Mouse (Mus musculus): ENCODE measurements around the gene Syngap1. TPM values are rescaled to one million over a fixed set of nuclear protein-coding genes. Genes with fewer than 3 reads are reported as not detected.

Gene Syngap1
- polyA plus RNA-seq, 1 experiment from 2014 or later, result 3.7 TPM

DNA sequence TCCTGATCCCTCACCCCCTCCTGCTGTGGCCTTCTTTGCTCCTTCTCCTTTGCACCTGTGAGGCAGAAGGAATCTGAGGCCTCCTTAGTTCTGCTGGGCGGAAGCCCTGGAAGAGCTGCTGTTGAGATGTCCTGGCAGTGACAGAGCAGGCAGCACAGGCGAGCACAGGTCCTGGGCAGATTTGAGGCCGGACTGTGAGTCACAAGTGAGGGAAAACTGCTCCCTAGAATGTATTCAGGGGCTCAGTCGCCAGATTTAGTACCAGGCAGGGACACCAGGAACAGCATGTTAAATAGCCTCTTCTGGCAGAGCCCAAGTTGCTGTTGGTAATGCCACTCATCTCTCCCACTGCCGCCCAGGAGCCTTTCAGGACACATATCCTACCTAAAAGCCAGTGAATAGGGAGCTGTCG lies 27.2 kb downstream of the Syngap1 start:
- Histone ChIP-seq H3K36me3 (ENCODE audit: control insufficient read depth, insufficient read depth, low read length) (peaks cover 17% of the 10 kb centered on the region; the same call in 1 of the 2 replicates), H3K9me3 (replicated peaks; ENCODE audit: control insufficient read depth, low read length) (no peaks in the 10 kb centered on the region), H3K4me2 (no peak overlapping the region), H3K27me3 (ENCODE audit: control insufficient read depth, insufficient read depth, low read length) (no peaks in the 10 kb centered on the region), H3K9ac (ENCODE audit: low read depth, low read length) (peak overlapping the region; percentile 16; the same call in 1 of the 2 replicates), H3K27ac (ENCODE audit: low read depth, low read length) (no peak overlapping the region), H3K4me3 (ENCODE audit: low read depth, low read length) (no peak overlapping the region), H3K4me1 (ENCODE audit: control insufficient read depth, insufficient read depth, low read length) (peaks cover 11% of the 10 kb centered on the region)
- ATAC-seq (replicated peaks; ENCODE audit: insufficient number of reproducible peaks, low FRiP score, low TSS enrichment), result no peak
- WGBS (ENCODE audit: insufficient replicate concordance), result 75% methylated on average over 6 of the region's 6 CpGs

DNA sequence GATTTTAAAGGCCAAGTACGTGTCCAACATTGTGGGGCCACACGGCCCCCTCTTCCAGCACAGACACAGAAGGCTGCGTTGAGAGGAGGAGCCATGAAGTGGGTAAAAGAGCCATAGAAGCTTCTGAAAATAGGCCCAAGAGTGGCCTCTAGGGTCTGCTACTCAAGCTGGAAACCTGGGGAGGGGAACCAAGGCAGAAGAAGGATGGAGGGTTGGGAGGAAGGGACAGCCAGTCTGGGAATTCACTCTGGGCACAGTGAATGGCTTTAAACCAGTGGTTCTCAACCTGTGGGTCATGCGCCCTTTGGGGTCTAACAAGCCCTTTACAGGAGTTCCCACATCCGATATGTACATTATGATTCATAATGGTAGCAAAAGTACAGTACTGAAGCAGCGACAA lies 28.2 kb downstream of the Syngap1 start:
- no peak for ATAC-seq (replicated peaks; ENCODE audit: insufficient number of reproducible peaks, low FRiP score, low TSS enrichment)
- H3K27me3 ChIP-seq (ENCODE audit: control insufficient read depth, insufficient read depth, low read length), result no peaks in the 10 kb centered on the region
- H3K4me1 ChIP-seq (ENCODE audit: control insufficient read depth, insufficient read depth, low read length), result peaks cover 19% of the 10 kb centered on the region
- no peak overlapping the region for H3K27ac ChIP-seq (ENCODE audit: low read depth, low read length)
- peaks cover 17% of the 10 kb centered on the region for H3K36me3 ChIP-seq (ENCODE audit: control insufficient read depth, insufficient read depth, low read length)
- H3K9me3 ChIP-seq (replicated peaks; ENCODE audit: control insufficient read depth, low read length), result no peaks in the 10 kb centered on the region
- no peak overlapping the region for H3K4me3 ChIP-seq (ENCODE audit: low read depth, low read length)
- no peak overlapping the region for H3K9ac ChIP-seq (ENCODE audit: low read depth, low read length)
- 81% methylated on average over 6 of the region's 6 CpGs for WGBS (ENCODE audit: insufficient replicate concordance)
- no peak overlapping the region for H3K4me2 ChIP-seq

DNA sequence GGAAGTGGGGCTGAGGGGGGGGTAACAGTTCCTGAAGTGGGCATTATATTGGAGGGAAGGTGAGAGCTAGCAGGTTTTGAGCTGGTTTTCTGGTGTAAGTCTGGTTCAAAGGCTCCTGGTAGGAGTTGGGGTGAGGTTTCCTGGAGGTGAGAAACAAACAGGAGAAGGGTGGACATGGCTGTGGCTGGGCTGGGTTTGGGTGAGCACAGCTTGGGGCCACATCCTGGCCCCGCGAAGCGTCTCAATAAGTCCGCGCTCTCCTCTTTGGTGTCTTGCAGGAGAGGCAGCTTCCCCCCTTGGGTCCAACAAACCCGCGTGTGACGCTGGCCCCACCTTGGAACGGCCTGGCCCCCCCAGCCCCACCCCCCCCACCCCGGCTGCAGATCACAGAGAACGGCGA lies 29.2 kb downstream of the Syngap1 start:
- no peak overlapping the region for H3K27ac ChIP-seq (ENCODE audit: low read depth, low read length)
- peaks cover 19% of the 10 kb centered on the region for H3K4me1 ChIP-seq (ENCODE audit: control insufficient read depth, insufficient read depth, low read length)
- no peak overlapping the region for H3K9ac ChIP-seq (ENCODE audit: low read depth, low read length)
- H3K9me3 ChIP-seq (replicated peaks; ENCODE audit: control insufficient read depth, low read length), result no peaks in the 10 kb centered on the region
- WGBS (ENCODE audit: insufficient replicate concordance), result 63% methylated on average over 12 of the region's 12 CpGs
- ATAC-seq (replicated peaks; ENCODE audit: insufficient number of reproducible peaks, low FRiP score, low TSS enrichment), result no peak
- H3K27me3 ChIP-seq (ENCODE audit: control insufficient read depth, insufficient read depth, low read length), result no peaks in the 10 kb centered on the region
- H3K36me3 ChIP-seq (ENCODE audit: control insufficient read depth, insufficient read depth, low read length), result peaks cover 15% of the 10 kb centered on the region
- H3K4me2 ChIP-seq, result no peak overlapping the region
- H3K4me3 ChIP-seq (ENCODE audit: low read depth, low read length), result no peak overlapping the region

DNA sequence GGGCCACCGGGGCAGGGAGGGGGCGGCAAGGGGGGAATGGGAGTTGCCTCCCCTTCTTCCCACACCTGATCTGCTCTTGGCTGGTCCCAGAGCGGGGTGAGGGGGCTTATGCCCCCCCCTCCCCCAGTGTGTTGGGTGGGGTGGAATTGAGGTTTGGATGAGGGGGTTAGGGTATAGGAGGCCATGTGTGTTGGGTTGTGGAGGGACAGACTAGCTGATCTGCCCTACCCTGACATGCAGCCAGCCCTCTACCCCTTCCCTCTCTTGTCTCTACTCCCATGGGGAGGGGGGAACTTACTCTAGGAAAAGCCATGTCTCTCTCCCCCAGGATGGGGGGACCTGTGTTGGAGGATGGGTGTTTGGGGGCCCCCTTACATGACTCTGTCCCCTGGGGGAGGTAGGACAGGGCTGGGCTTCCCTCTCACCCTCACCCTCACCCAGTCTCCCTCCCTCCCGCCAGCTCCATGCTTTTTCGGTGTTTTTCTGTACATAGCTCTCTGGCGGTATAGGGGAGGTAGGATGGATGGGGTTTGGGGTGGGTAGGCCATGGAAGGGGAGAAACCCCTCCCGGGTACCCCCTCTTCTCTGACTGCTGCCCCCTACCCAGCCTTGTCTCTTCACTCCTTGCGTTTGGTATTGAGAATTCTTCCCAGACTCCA lies 30.3 kb downstream of the Syngap1 start:
- ATAC-seq (replicated peaks; ENCODE audit: insufficient number of reproducible peaks, low FRiP score, low TSS enrichment), result no peak
- H3K4me2 ChIP-seq, result peak overlapping the region; percentile 98; the same call in 1 of the 2 replicates
- WGBS (ENCODE audit: insufficient replicate concordance), result 58% methylated on average over 8 of the region's 8 CpGs
- H3K27me3 ChIP-seq (ENCODE audit: control insufficient read depth, insufficient read depth, low read length), result no peaks in the 10 kb centered on the region
- H3K36me3 ChIP-seq (ENCODE audit: control insufficient read depth, insufficient read depth, low read length), result peaks cover 22% of the 10 kb centered on the region
- H3K27ac ChIP-seq (ENCODE audit: low read depth, low read length), result no peak overlapping the region
- peaks cover 19% of the 10 kb centered on the region for H3K4me1 ChIP-seq (ENCODE audit: control insufficient read depth, insufficient read depth, low read length)
- H3K9ac ChIP-seq (ENCODE audit: low read depth, low read length), result peak overlapping the region; percentile 16; the same call in 1 of the 2 replicates
- H3K9me3 ChIP-seq (replicated peaks; ENCODE audit: control insufficient read depth, low read length), result no peaks in the 10 kb centered on the region
- H3K4me3 ChIP-seq (ENCODE audit: low read depth, low read length), result no peak overlapping the region

DNA sequence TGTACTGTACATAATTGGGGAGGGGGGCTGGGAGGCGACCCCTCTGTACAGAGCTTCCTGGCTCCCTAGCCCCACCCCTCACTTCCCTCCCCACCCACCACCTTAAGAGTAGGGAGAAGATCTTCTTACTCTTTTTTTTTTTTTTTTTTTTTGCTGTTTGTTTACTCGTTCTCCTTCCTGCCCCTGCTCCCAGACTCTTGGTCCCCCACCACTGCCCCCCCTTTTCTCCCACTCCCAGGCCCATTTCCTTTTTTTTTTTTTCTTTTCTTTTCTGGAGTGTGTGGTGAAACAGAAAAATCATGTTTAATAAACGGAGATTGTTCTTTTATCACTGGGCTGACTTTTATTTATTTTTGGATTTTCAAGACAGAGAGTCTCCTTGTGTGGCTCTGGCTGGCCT lies 31.1 kb downstream of the Syngap1 start:
- Histone ChIP-seq H3K27ac (ENCODE audit: low read depth, low read length) (peak overlapping the region; percentile 84; the same call in 1 of the 2 replicates), H3K36me3 (ENCODE audit: control insufficient read depth, insufficient read depth, low read length) (peaks cover 21% of the 10 kb centered on the region), H3K4me2 (peak overlapping the region; percentile 98), H3K27me3 (ENCODE audit: control insufficient read depth, insufficient read depth, low read length) (no peaks in the 10 kb centered on the region), H3K9me3 (replicated peaks; ENCODE audit: control insufficient read depth, low read length) (no peaks in the 10 kb centered on the region), H3K4me3 (ENCODE audit: low read depth, low read length) (peak overlapping the region; percentile 90), H3K9ac (ENCODE audit: low read depth, low read length) (peak overlapping the region; percentile 81), H3K4me1 (ENCODE audit: control insufficient read depth, insufficient read depth, low read length) (peaks cover 19% of the 10 kb centered on the region)
- 2% methylated on average over 3 of the region's 3 CpGs for WGBS (ENCODE audit: insufficient replicate concordance)
- ATAC-seq (replicated peaks; ENCODE audit: insufficient number of reproducible peaks, low FRiP score, low TSS enrichment), result no peak

DNA sequence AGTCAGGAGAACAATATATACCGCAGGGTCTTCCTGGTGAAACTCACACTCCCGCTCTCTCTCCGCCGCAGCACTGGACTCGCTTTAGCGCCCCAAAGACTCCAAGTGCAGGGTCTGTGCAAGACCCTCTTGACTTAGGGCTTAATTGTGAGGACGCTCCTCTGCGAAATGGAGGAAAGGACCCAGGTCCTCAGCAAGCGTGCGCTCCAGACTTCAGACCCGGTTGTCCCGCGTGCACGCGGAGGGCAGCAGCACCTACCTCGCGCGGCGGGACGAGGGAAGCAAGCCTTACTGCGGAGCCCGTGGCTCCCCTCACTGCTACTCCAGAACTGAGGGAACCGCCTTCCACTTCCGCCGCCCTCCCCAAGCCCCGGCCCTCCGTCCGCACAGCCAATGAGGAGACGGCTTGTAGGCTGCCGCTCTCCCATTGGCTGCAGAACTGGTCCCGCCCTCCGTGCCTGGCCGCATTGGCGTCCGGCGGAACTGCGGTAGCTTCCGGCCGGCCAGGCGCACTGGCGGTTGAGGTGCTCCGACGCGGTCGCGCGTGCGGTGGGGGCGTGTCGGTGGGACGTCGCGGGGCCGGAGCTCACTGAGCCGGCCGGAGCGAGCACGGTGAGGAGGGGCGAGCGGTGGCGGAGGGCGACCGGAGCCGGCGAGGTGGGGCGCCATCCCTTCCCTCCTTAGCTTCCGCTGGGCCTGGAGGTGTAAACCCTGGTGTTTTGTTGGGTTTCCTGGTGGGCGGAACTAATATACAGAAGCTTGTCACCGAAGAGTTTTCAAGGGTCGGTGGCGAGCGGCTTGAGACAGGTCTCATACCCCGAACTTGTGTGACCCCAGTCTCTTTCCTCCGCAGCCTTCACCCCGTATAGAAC lies 31.9 kb downstream of the Syngap1 start, which contains the start of gene Zbtb9:
Gene Zbtb9 (plus strand): TSS at position 465 of the 872 bp plus-strand sequence.
- peaks cover 22% of the 10 kb centered on the region for H3K36me3 ChIP-seq (ENCODE audit: control insufficient read depth, insufficient read depth, low read length)

DNA sequence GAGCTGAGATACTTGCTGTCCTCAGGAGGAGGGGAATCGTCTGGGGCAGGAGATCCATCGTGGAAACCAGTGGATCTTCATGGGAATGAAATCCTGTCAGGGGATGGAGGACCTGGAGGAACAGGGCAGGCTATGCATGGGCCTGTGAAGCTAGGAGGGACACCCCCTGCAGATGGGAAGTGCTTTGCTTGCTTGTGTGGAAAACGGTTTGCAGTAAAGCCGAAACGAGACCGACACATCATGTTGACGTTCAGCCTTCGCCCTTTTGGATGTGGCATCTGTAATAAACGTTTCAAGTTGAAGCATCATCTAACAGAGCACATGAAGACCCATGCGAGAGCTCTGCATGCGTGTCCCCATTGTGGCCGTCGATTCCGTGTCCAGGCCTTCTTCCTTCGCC lies 33.5 kb downstream of the Syngap1 start:
- peaks cover 19% of the 10 kb centered on the region for H3K4me1 ChIP-seq (ENCODE audit: control insufficient read depth, insufficient read depth, low read length)
- H3K4me3 ChIP-seq (ENCODE audit: low read depth, low read length), result no peak overlapping the region; the same call in 1 of the 2 replicates
- no peaks in the 10 kb centered on the region for H3K9me3 ChIP-seq (replicated peaks; ENCODE audit: control insufficient read depth, low read length)
- no peak for ATAC-seq (replicated peaks; ENCODE audit: insufficient number of reproducible peaks, low FRiP score, low TSS enrichment)
- no peak overlapping the region for H3K9ac ChIP-seq (ENCODE audit: low read depth, low read length)
- H3K27me3 ChIP-seq (ENCODE audit: control insufficient read depth, insufficient read depth, low read length), result no peaks in the 10 kb centered on the region
- H3K4me2 ChIP-seq, result peak overlapping the region; percentile 98; the same call in 1 of the 2 replicates
- H3K27ac ChIP-seq (ENCODE audit: low read depth, low read length), result no peak overlapping the region
- 90% methylated on average over 15 of the region's 15 CpGs for WGBS (ENCODE audit: insufficient replicate concordance)
- H3K36me3 ChIP-seq (ENCODE audit: control insufficient read depth, insufficient read depth, low read length), result peaks cover 23% of the 10 kb centered on the region

More for the DNA sequence above, 31.9 kb downstream of the Syngap1 start, which contains the start of gene Zbtb9:
- Histone ChIP-seq H3K27ac (ENCODE audit: low read depth, low read length) (peak within 1 kb of the TSS; percentile 84), H3K9me3 (replicated peaks; ENCODE audit: control insufficient read depth, low read length) (no peaks in the 10 kb centered on the region), H3K27me3 (ENCODE audit: control insufficient read depth, insufficient read depth, low read length) (no peaks in the 10 kb centered on the region), H3K9ac (ENCODE audit: low read depth, low read length) (peak within 1 kb of the TSS; percentile 81), H3K4me2 (peak within 1 kb of the TSS; percentile 98), H3K4me1 (ENCODE audit: control insufficient read depth, insufficient read depth, low read length) (peaks cover 19% of the 10 kb centered on the region), H3K4me3 (ENCODE audit: low read depth, low read length) (peak within 1 kb of the TSS; percentile 90)
- WGBS (ENCODE audit: insufficient replicate concordance), result under 1% methylated on average over 74 of the region's 75 CpGs
- peak; percentile 97 for ATAC-seq (replicated peaks; ENCODE audit: insufficient number of reproducible peaks, low FRiP score, low TSS enrichment)

DNA sequence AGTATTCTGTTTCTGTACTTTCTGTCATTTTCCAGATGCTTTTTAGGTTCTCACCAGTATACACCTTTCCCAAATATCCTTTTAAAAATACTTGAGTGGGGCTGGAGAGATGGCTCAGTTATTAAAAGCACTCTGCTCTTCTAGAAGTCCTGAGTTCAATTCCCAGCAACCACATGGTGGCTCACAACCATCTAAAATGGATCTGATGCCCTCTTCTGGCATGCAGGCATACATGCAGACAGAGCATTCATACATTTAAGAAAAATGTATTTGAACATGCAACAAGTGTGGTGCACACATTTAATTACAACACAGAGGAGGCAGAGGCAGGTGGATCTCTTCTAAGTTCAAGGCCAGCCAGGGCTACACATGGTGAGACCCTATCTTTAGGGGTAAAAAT lies 34.4 kb downstream of the Syngap1 start:
- Histone ChIP-seq H3K4me3 (ENCODE audit: low read depth, low read length) (no peak overlapping the region), H3K27ac (ENCODE audit: low read depth, low read length) (no peak overlapping the region), H3K4me2 (no peak overlapping the region), H3K9me3 (replicated peaks; ENCODE audit: control insufficient read depth, low read length) (no peaks in the 10 kb centered on the region), H3K27me3 (ENCODE audit: control insufficient read depth, insufficient read depth, low read length) (no peaks in the 10 kb centered on the region), H3K9ac (ENCODE audit: low read depth, low read length) (no peak overlapping the region), H3K36me3 (ENCODE audit: control insufficient read depth, insufficient read depth, low read length) (peaks cover 23% of the 10 kb centered on the region), H3K4me1 (ENCODE audit: control insufficient read depth, insufficient read depth, low read length) (peaks cover 19% of the 10 kb centered on the region)
- no peak for ATAC-seq (replicated peaks; ENCODE audit: insufficient number of reproducible peaks, low FRiP score, low TSS enrichment)

Data from heart, embryonic 11.5 days (tissue).